28 mouse cellular contexts compared by ENCODE assay signal in genomic region chr11:89481084-89481483, GRCm38 (mm10).
"Had no signal": no experiment of that assay in that cellular context is flagged by ENCODE, and none has a peak within 500 bp of the region (broad histone marks: within the 10 kb centered on the region; RNA-seq: fewer than 3 reads in every experiment).

No protein-coding gene starts in this region.

- H3K4me3 ChIP-seq: embryonic facial prominence, embryonic 10.5 days; embryonic facial prominence, embryonic 12.5 days; embryonic facial prominence, embryonic 13.5 days; embryonic facial prominence, embryonic 15.5 days; erythroblast, embryonic 14.5 days; forebrain, embryonic 10.5 days; forebrain, embryonic 12.5 days; forebrain, embryonic 13.5 days; forebrain, embryonic 15.5 days; gastrocnemius, adult 2 months; heart, adult 2 months had no signal

- H3K9ac ChIP-seq: embryonic facial prominence, embryonic 12.5 days; embryonic facial prominence, embryonic 13.5 days; embryonic facial prominence, embryonic 15.5 days; forebrain, embryonic 12.5 days; forebrain, embryonic 13.5 days; forebrain, embryonic 15.5 days; forebrain, postnatal 0 days had no signal

- H3K9me3 ChIP-seq: embryonic facial prominence, embryonic 10.5 days; embryonic facial prominence, embryonic 12.5 days; embryonic facial prominence, embryonic 13.5 days; embryonic facial prominence, embryonic 15.5 days; forebrain, embryonic 10.5 days; forebrain, embryonic 12.5 days; forebrain, embryonic 13.5 days; forebrain, embryonic 15.5 days had no signal

- H3K4me2 ChIP-seq: embryonic facial prominence, embryonic 12.5 days; embryonic facial prominence, embryonic 13.5 days; embryonic facial prominence, embryonic 15.5 days; forebrain, embryonic 12.5 days; forebrain, embryonic 13.5 days; forebrain, embryonic 15.5 days had no signal

- H3K36me3 ChIP-seq: embryonic facial prominence, embryonic 10.5 days; embryonic facial prominence, embryonic 12.5 days; embryonic facial prominence, embryonic 13.5 days; embryonic facial prominence, embryonic 15.5 days; forebrain, embryonic 10.5 days; forebrain, embryonic 12.5 days; forebrain, embryonic 15.5 days had no signal

- ATAC-seq: forebrain, embryonic 13.5 days; forebrain, embryonic 14.5 days; forebrain, embryonic 15.5 days; forebrain, embryonic 16.5 days; forebrain, postnatal 0 days had no signal

- H3K27ac ChIP-seq: embryonic facial prominence, embryonic 10.5 days; embryonic facial prominence, embryonic 12.5 days; embryonic facial prominence, embryonic 13.5 days; embryonic facial prominence, embryonic 15.5 days; forebrain, embryonic 10.5 days; forebrain, embryonic 12.5 days; forebrain, embryonic 13.5 days; forebrain, embryonic 15.5 days; gastrocnemius, adult 2 months; heart, adult 2 months had no signal

- H3K27me3 ChIP-seq: embryonic facial prominence, embryonic 12.5 days; embryonic facial prominence, embryonic 13.5 days; embryonic facial prominence, embryonic 15.5 days; forebrain, embryonic 12.5 days; forebrain, embryonic 13.5 days; forebrain, embryonic 15.5 days had no signal

- DNase-seq: cerebellum, adult 2 months; cerebellum, adult 8-10 months; cerebellum, adult 9-10 months; cerebellum, adult 9-11 months; cerebellum, postnatal 10 days; cerebellum, postnatal 14 days; cerebellum, postnatal 25 days; cerebellum, postnatal 36 days; embryo, embryonic 11 days; forebrain, postnatal 0 days; gastrocnemius, adult 2 months; gastrocnemius, postnatal 10 days; gastrocnemius, postnatal 14 days; gastrocnemius, postnatal 25 days; gastrocnemius, postnatal 36 days; heart, adult 18-20 months; heart, adult 2 months had no signal

- H3K4me1 ChIP-seq: embryonic facial prominence, embryonic 15.5 days; forebrain, embryonic 13.5 days; forebrain, embryonic 15.5 days had no signal
